Mouse (Mus musculus) kidney, postnatal 0 days (tissue): ENCODE data around the gene Arnt. TPM values are rescaled to one million over a fixed set of nuclear protein-coding genes. Genes with fewer than 3 reads are reported as not detected.
A peak's percentile ranks its signal among the peaks of the same experiment; 100 is the strongest.

Experiments
- ATAC-seq: fragments of 200-750 bp; cut with Nextera tagmentation; replicated peaks from 2 replicates; pipeline ENCODE4 v1.8.0; 2017; ENCODE audit warnings: low read depth, moderate number of reproducible peaks, moderate TSS enrichment, moderate library complexity; ENCODE audit not compliant: low FRiP score
- DNase-seq: peaks from one replicate; pipeline ENCODE4 v3.0.0-alpha.2; 2016; ENCODE audit warnings: low spot score
- H3K27ac ChIP-seq: fragments of 300-500 bp; sonication (generic); 2 replicates; pipeline ENCODE4 v1.5.1; 2014; ENCODE audit warnings: mild to moderate bottlenecking
- H3K27me3 ChIP-seq: fragments of 300-500 bp; sonication (generic); 2 replicates; pipeline ENCODE4 v1.6.1; 2014; ENCODE audit warnings: low read length, mixed read lengths; ENCODE audit not compliant: insufficient read depth
- H3K36me3 ChIP-seq: fragments of 300-500 bp; sonication (generic); 2 replicates; pipeline ENCODE4 v1.6.1; 2014; ENCODE audit warnings: low read length, mixed read lengths; ENCODE audit not compliant: insufficient read depth
- H3K4me1 ChIP-seq: fragments of 300-500 bp; sonication (generic); replicated peaks from 2 replicates; pipeline ENCODE4 v1.6.1; 2014; ENCODE audit warnings: antibody characterized with exemption, low read length, mixed read lengths; ENCODE audit not compliant: insufficient read depth
- H3K4me2 ChIP-seq: fragments of 300-500 bp; sonication (generic); 2 replicates; pipeline ENCODE4 v1.6.1; 2014; ENCODE audit warnings: mild to moderate bottlenecking, low read length, moderate library complexity, mixed read lengths
- H3K4me3 ChIP-seq: fragments of 300-500 bp; sonication (generic); replicated peaks from 2 replicates; pipeline ENCODE4 v1.5.1; 2014; ENCODE audit warnings: low read depth, low read length
- H3K9ac ChIP-seq: fragments of 300-500 bp; sonication (generic); 2 replicates; pipeline ENCODE4 v1.6.1; 2014; ENCODE audit warnings: low read depth, low read length
- H3K9me3 ChIP-seq: fragments of 300-500 bp; sonication (generic); replicated peaks from 2 replicates; pipeline ENCODE4 v1.6.1; 2016; ENCODE audit warnings: low read length, inconsistent platforms, mixed read lengths
- CTCF ChIP-seq: IDR thresholded peaks from 2 replicates; pipeline ENCODE4 v1.5.1; 2016; ENCODE audit warnings: antibody characterized with exemption, low read depth, mild to moderate bottlenecking, moderate library complexity
- WGBS: fragments of 180-500 bp; shearing (Covaris S2); extraction: QIAGEN DNeasy Blood & Tissue Kit; methylation state at CpG from one replicate; pipeline ENCODE4 v1.1.7; 2014; 5-methylcytosine and 5-hydroxymethylcytosine counted together
- polyA plus RNA-seq: library from polyadenylated mRNA; unstranded; fragments of >200 nt; fragmentation: Nextera tagmentation; extraction: Ambion mirVana; gene quantifications from 2 replicates; pipeline ENCODE4 v1.2.1, GENCODE M21; 2015

The Arnt gene
- 21.6 and 26.7 TPM in 2 replicates for polyA plus RNA-seq

DNA sequence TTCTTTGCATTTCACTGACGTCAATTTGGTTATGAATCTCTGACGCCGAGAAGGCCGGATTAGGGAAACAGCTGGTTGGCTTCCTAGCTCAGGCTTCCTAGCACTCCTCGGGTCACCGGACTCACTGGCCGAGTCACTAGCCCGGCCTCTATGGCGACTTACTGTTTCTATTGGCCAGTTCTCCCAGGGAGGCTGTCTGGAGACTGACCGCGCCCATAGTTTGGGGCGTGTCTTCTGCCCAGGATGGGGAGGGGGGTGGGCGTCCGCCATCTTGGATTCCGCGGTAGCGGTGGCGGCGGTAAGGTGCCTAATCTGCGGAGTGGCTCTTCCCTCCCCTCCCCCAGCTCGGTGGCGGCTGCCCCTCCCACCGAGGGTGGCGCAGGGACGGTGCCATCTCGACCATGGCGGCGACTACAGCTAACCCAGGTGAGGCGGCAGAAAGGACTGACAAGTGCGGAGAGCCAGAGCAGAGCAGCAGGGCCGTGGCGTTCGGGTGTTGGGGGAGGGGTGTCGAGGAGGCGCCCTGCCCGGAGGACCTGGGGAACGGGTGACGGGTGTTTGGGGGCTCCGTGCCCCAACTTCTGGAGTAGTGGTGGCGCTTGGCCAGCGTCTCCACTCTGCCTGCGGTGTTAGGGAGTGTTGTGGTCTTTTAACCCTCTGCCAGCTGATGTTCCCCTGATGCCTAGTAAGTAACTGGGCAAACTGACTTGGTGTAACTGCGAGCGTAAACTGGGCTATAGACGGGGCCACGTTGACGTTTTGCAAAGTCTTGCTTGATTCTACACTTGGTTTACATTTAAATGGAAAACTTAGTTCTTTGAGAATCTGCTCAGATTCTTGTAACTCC, at the start of gene Arnt:
Arnt (plus strand) TSS at position 253 of the 847 bp plus-strand sequence.
- DNase-seq: peak; percentile 99
- Histone ChIP-seq H3K36me3 (0 out of 2 replicates have a peak, but pooled peaks cover 3% of the 10 kb centered on the region), H3K27me3 (no peaks in the 10 kb centered on the region), H3K27ac (peak within 1 kb of the TSS; percentile 88), H3K4me2 (peak within 1 kb of the TSS; percentile 57), H3K4me3 (peak within 1 kb of the TSS; percentile 88), H3K9ac (peak within 1 kb of the TSS; percentile 81), H3K9me3 (no peaks in the 10 kb centered on the region), H3K4me1 (no peaks in the 10 kb centered on the region)
- TF ChIP-seq CTCF: no peak
- peak; percentile 100 for ATAC-seq
- WGBS: 1% methylated on average over 46 of the region's 47 CpGs

DNA sequence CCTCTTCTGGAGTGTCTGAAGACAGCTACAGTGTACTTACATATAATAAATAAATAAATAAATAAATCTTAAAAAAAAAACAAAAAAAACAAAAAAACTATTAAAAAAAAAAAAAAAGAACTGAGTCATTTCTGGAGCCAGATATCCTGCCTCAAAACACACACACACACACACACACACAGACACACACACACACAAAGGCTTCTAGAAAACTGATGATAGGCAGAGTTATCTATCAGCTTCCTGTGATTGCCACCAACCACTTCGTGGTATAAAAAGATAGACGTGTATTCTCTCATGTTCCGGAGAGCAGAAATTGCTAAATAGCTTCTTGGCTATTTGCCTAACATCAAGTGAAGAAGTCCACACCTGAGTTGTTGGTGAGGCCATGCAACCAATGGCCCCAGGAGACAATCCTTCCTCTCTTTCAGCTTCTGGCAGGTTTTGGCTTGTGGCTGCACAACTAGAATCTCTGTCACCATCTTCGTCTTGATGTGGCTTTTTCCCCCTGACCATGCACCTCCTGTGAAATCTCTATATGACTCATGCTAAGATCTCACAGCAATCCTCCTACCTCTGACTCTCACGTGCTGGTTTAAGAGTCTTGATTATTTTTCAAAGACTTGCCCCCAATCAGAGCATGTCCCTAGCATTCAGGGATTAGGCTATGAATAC, 48.6 kb upstream of the Arnt start:
- no peaks in the 10 kb centered on the region for H3K36me3 ChIP-seq

DNA sequence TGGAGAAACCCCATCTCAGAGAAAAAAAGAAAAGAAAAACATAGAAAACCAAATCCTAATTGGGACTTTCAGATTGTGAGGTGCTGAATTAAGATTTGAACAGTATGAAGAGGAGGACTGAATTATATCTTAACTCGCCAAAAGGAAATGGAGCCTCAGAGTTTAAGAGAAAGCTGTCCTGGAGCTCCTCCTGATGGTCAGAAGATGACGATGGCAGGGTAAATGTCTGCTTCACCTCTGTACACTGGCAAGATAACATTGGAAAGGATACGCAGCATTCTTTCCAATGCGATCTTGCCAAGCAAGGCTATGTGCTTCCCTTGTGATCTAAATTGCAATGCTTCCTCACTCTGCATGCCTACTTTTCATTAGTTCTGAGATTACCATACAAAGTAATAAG, 39.8 kb upstream of the Arnt start:
- H3K4me1 ChIP-seq: no peaks in the 10 kb centered on the region
- H3K27ac ChIP-seq: no peak overlapping the region
- H3K36me3 ChIP-seq: no peaks in the 10 kb centered on the region
- no peak overlapping the region for H3K4me2 ChIP-seq
- H3K9ac ChIP-seq: no peak overlapping the region
- 0 out of 2 replicates have a peak, but pooled peaks cover 4% of the 10 kb centered on the region for H3K9me3 ChIP-seq
- peak; percentile 33 for DNase-seq
- WGBS: 83% methylated on average over 4 of the region's 4 CpGs
- TF ChIP-seq CTCF: peak; percentile 61
- ATAC-seq: no peak
- no peak overlapping the region for H3K4me3 ChIP-seq
- no peaks in the 10 kb centered on the region for H3K27me3 ChIP-seq

More for the DNA sequence above, 48.6 kb upstream of the Arnt start:
- H3K27me3 ChIP-seq: no peaks in the 10 kb centered on the region
- H3K9me3 ChIP-seq: no peaks in the 10 kb centered on the region
- H3K27ac ChIP-seq: no peak overlapping the region
- H3K4me1 ChIP-seq: no peaks in the 10 kb centered on the region
- H3K4me3 ChIP-seq: no peak overlapping the region
- DNase-seq (no peak), ATAC-seq (no peak)
- 82% methylated on average over 5 of the region's 5 CpGs for WGBS
- H3K9ac ChIP-seq: no peak overlapping the region
- H3K4me2 ChIP-seq: no peak overlapping the region
- TF ChIP-seq CTCF: no peak

DNA sequence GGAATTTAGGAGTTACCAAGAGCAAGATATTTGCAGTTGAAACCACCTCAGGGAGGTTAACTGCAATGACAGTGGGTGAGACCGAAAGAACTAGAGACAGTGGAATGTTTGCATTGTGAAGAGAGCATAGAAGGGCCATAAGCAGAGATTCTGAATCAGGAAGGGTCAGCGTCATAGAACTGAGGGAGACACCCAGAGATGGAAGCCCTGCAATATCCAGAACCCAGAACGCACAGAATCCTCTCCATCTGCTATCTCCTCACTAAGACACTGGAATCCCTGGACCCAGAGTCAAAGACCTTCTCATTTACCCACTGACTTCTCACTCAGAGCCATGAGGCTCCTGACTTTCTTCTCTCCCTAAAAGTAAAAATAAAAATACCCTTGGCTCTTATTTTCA, 31.4 kb upstream of the Arnt start, which contains the start of gene 4930558C23Rik:
4930558C23Rik (minus strand) TSS at position 101 of the 400 bp plus-strand sequence.
- ATAC-seq: no peak
- H3K4me3 ChIP-seq: no peak within 1 kb of the TSS
- 96% methylated on average over 3 of the region's 3 CpGs for WGBS
- no peaks in the 10 kb centered on the region for H3K4me1 ChIP-seq
- H3K27me3 ChIP-seq: no peaks in the 10 kb centered on the region
- H3K9ac ChIP-seq: no peak within 1 kb of the TSS
- DNase-seq: no peak
- no peak within 1 kb of the TSS for H3K4me2 ChIP-seq
- H3K36me3 ChIP-seq: no peaks in the 10 kb centered on the region
- no peaks in the 10 kb centered on the region for H3K9me3 ChIP-seq
- no peak within 1 kb of the TSS for H3K27ac ChIP-seq
- TF ChIP-seq CTCF: no peak

DNA sequence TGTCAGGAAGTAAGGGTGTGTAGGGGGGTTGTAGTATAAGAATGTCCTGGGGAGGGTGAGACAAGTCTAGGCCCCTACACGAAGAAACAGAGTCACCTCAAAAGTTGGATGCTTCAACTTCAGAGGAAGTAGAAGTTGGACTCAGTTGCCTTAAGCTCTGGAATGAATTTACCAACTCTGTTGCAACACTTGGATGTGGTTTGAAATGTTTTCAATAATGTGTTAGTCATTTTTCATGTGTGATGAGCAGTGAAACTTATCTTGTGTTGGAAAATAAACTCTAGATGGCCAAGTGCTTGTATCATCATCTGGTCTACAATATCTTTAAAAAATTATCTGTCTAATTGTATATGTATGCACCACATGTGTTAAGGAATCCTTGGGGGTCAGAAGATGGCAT, 26.5 kb upstream of the Arnt start:
- Histone ChIP-seq H3K27ac (no peak overlapping the region), H3K9me3 (no peaks in the 10 kb centered on the region), H3K9ac (no peak overlapping the region), H3K27me3 (no peaks in the 10 kb centered on the region), H3K36me3 (no peaks in the 10 kb centered on the region), H3K4me2 (no peak overlapping the region), H3K4me1 (no peaks in the 10 kb centered on the region), H3K4me3 (no peak overlapping the region)
- DNase-seq: no peak
- TF ChIP-seq CTCF: no peak
- no peak for ATAC-seq
- 83% methylated on average over 1 of the region's 1 CpGs for WGBS

DNA sequence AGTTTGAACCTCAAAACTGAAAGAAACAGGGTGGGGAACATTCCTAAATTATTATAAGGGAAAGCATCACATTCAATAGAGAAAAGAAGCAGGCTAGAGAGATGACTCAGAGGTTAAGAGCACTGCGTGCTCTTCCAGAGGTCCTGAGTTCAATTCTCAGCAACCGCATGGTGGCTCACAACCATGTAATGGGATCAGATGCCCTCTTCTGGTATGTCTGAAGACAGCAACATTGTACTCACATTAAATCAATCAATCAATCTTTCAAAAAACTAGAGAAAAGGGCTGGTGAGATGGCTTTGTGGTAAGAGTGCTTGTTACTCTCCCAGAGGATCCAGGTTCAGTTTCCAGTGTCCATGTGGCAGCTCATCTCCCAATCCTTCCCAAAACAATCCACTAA, 25.3 kb upstream of the Arnt start:
- TF ChIP-seq CTCF: no peak
- Histone ChIP-seq H3K27me3 (no peaks in the 10 kb centered on the region), H3K36me3 (no peaks in the 10 kb centered on the region), H3K9me3 (no peaks in the 10 kb centered on the region), H3K27ac (no peak overlapping the region), H3K4me2 (no peak overlapping the region), H3K9ac (no peak overlapping the region), H3K4me1 (no peaks in the 10 kb centered on the region), H3K4me3 (no peak overlapping the region)
- WGBS: 89% methylated on average over 2 of the region's 2 CpGs
- no peak for DNase-seq
- no peak for ATAC-seq
